ENCODE assay signal across 8 mouse cellular contexts in genomic region chr5:135742941-135743740, GRCm38 (mm10). TPM values are rescaled to one million over a fixed set of nuclear protein-coding genes. Genes with fewer than 3 reads are reported as not detected.
DNase-seq lines count a peak whose midpoint lies in the region; ATAC-seq lines count a peak whose summit lies in the region.

No protein-coding gene starts in this region.

- no peaks in the 10 kb centered on the region for H3K9me3 ChIP-seq in heart, embryonic 10.5 days
- H3K9me3 ChIP-seq in midbrain, embryonic 12.5 days, result peaks cover 9% of the 10 kb centered on the region; the same call in 1 of the 2 replicates

- peaks cover 7% of the 10 kb centered on the region; the same call in 1 of the 2 replicates for H3K27me3 ChIP-seq in heart, embryonic 10.5 days (ENCODE audit: insufficient read depth, poor library complexity, severe bottlenecking)
- peaks cover 21% of the 10 kb centered on the region for H3K27me3 ChIP-seq in midbrain, embryonic 12.5 days

- H3K27ac ChIP-seq in heart, embryonic 10.5 days, result peak overlapping the region; percentile 86; the same call in 1 of the 2 replicates
- no peak overlapping the region for H3K27ac ChIP-seq in midbrain, embryonic 12.5 days (replicated peaks)

- DNase-seq in heart, embryonic 10.5 days (ENCODE audit: low spot score), result no peak
- DNase-seq in heart, adult 9 months (ENCODE audit: low spot score in 2 of 2), result no peak
- DNase-seq in Muller cell, postnatal 12 days (ENCODE audit: inconsistent ontology term), result peak; percentile 51
- peak; percentile 57 for DNase-seq in forelimb bud, embryonic 11.5 days (ENCODE audit: low read depth, low spot score)
- peak; percentile 54 to 81 for DNase-seq in kidney, postnatal 25 days
- DNase-seq in layer of hippocampus, adult 9-11 months, result no peak
- DNase-seq in left cerebral cortex, adult 18-20 months (ENCODE audit: low spot score in 2 of 2), result no peak

- WGBS in heart, embryonic 10.5 days, result 21% methylated on average over 18 of the region's 18 CpGs
- 21% methylated on average over 18 of the region's 18 CpGs for WGBS in midbrain, embryonic 12.5 days

- peak; percentile 34; the same call in 1 of the 2 replicates for ATAC-seq in midbrain, embryonic 12.5 days (ENCODE audit: low FRiP score, low read depth)

- H3K9ac ChIP-seq in midbrain, embryonic 12.5 days (replicated peaks), result peak overlapping the region; percentile 74

- peaks cover 24% of the 10 kb centered on the region for H3K4me1 ChIP-seq in heart, embryonic 10.5 days
- peaks cover 19% of the 10 kb centered on the region for H3K4me1 ChIP-seq in midbrain, embryonic 12.5 days

- H3K4me2 ChIP-seq in midbrain, embryonic 12.5 days (replicated peaks), result peak overlapping the region; percentile 96

- peak overlapping the region; percentile 79 for H3K4me3 ChIP-seq in heart, embryonic 10.5 days
- H3K4me3 ChIP-seq in midbrain, embryonic 12.5 days, result peak overlapping the region; percentile 91

- peaks cover 24% of the 10 kb centered on the region for H3K36me3 ChIP-seq in heart, embryonic 10.5 days
- H3K36me3 ChIP-seq in midbrain, embryonic 12.5 days, result peaks cover 21% of the 10 kb centered on the region

RNA-seq across cellular contexts. Expression of gene Tmem120a, which starts 1.1 kb away (rescaled TPM):
- polyA plus RNA-seq in heart, embryonic 10.5 days (2016; fragmentation: Nextera tagmentation; extraction: Ambion mirVana), result 36.2 and 45.5 TPM in 2 replicates
- polyA plus RNA-seq in midbrain, embryonic 12.5 days (2016; fragmentation: Nextera tagmentation; extraction: Ambion mirVana), result 58.3 and 65.3 TPM in 2 replicates
- 10 to 100 TPM; 18.3 to 22.4 TPM for total RNA-seq in left cerebral cortex, adult 18-20 months (2021)

RNA-seq across cellular contexts. Expression of gene Styxl1, which starts 35.0 kb away (rescaled TPM):
- polyA plus RNA-seq in heart, embryonic 10.5 days (2016; fragmentation: Nextera tagmentation; extraction: Ambion mirVana), result 0.14 TPM in 2 replicates
- polyA plus RNA-seq in midbrain, embryonic 12.5 days (2016; fragmentation: Nextera tagmentation; extraction: Ambion mirVana), result 0.18 and 0.64 TPM in 2 replicates
- total RNA-seq in left cerebral cortex, adult 18-20 months (2021), result not detected

RNA-seq across cellular contexts. Expression of gene Mdh2, which starts 35.1 kb away (rescaled TPM):
- 856 and 984 TPM in 2 replicates for polyA plus RNA-seq in heart, embryonic 10.5 days (2016; fragmentation: Nextera tagmentation; extraction: Ambion mirVana)
- polyA plus RNA-seq in midbrain, embryonic 12.5 days (2016; fragmentation: Nextera tagmentation; extraction: Ambion mirVana), result 526 and 540 TPM in 2 replicates
- 100 to 1,000 TPM; 431 to 433 TPM for total RNA-seq in left cerebral cortex, adult 18-20 months (2021)

Comparison
In these comparisons a context has a peak if more than half of its experiments do, and no peak if none do; other contexts are left out.
1. DNase-seq: peak in Muller cell, postnatal 12 days (single experiment), forelimb bud, embryonic 11.5 days (single experiment) and kidney, postnatal 25 days (2 of 2); none in heart, embryonic 10.5 days (single experiment), heart, adult 9 months (0 of 2), layer of hippocampus, adult 9-11 months (single experiment) and left cerebral cortex, adult 18-20 months (0 of 2).